In genomic region chr11:120990126-120990781, GRCm38 (mm10) we compare ENCODE assay signal across 8 mouse cellular contexts. TPM values are rescaled to one million over a fixed set of nuclear protein-coding genes. Genes with fewer than 3 reads are reported as not detected.
DNase-seq lines count a peak whose midpoint lies in the region; ATAC-seq and TF ChIP-seq lines count a peak whose summit lies in the region.

No protein-coding gene starts in this region.

- peak overlapping the region; percentile 100 for H3K9ac ChIP-seq in lung, embryonic 16.5 days (ENCODE audit: low read length)

- peaks cover 20% of the 10 kb centered on the region for H3K4me1 ChIP-seq in cortical plate, adult 2 months (ENCODE audit: control insufficient read depth, insufficient read depth, low read length)
- peaks cover 38% of the 10 kb centered on the region for H3K4me1 ChIP-seq in kidney, adult 2 months (ENCODE audit: control insufficient read depth, insufficient read depth, low read length)
- H3K4me1 ChIP-seq in lung, embryonic 16.5 days (replicated peaks; ENCODE audit: control insufficient read depth, insufficient read depth, low read length), result peaks cover 29% of the 10 kb centered on the region

- WGBS in kidney, adult 2 months, result 1% methylated on average over 30 of the region's 35 CpGs
- whole genome bisulfite sequencing in lung, embryonic 16.5 days, result 2% methylated on average over 30 of the region's 35 CpGs

- H3K4me3 ChIP-seq in cortical plate, adult 2 months (ENCODE audit: insufficient read depth, low read length), result peak overlapping the region; percentile 71
- peak overlapping the region; percentile 96 for H3K4me3 ChIP-seq in kidney, adult 2 months (ENCODE audit: insufficient read depth, low read depth, low read length)
- peak overlapping the region; percentile 98 for H3K4me3 ChIP-seq in lung, embryonic 16.5 days (ENCODE audit: low read length)

- peak overlapping the region; percentile 97 for H3K4me2 ChIP-seq in lung, embryonic 16.5 days (ENCODE audit: low read depth, low read length)

- peak; percentile 15 for ATAC-seq in Patski
- ATAC-seq in granulocyte monocyte progenitor cell, adult 5-6 weeks (replicated peaks; ENCODE audit: poor library complexity, severe bottlenecking), result peak; percentile 44
- ATAC-seq in lung, embryonic 16.5 days (ENCODE audit: low read depth), result peak; percentile 48
- ATAC-seq in neutrophil, adult 5-6 weeks (ENCODE audit: extremely low read depth, insufficient number of reproducible peaks, low FRiP score, poor library complexity, severe bottlenecking), result peak; percentile 31

- no peak for TF ChIP-seq CTCF in Patski (IDR thresholded peaks at IDR 0.05)
- no peak for TF ChIP-seq CTCF in cortical plate, adult 2 months (IDR thresholded peaks at IDR 0.05; ENCODE audit: extremely low read depth, insufficient read depth, low read length)
- no peak for TF ChIP-seq CTCF in kidney, adult 2 months (conservative IDR thresholded peaks at IDR 0.05; ENCODE audit: insufficient read depth, insufficient read length, low read depth, low read length)

- H3K9me3 ChIP-seq in lung, embryonic 16.5 days (ENCODE audit: control insufficient read depth, low read length), result no peaks in the 10 kb centered on the region

- TF ChIP-seq POLR2A in cortical plate, adult 2 months (IDR thresholded peaks at IDR 0.05; ENCODE audit: extremely low read depth, insufficient read depth, low read length), result no peak
- no peak for TF ChIP-seq POLR2A in kidney, adult 2 months (IDR thresholded peaks at IDR 0.05; ENCODE audit: low read depth, low read length)

- peak; percentile 46 to 49 for DNase-seq in B cell, adult 2 months
- DNase-seq in Patski (ENCODE audit: low read depth, low spot score), result no peak
- DNase-seq in kidney, adult 2 months, result peak; percentile 72
- DNase-seq in layer of hippocampus, postnatal 14 days (ENCODE audit: low spot score in 2 of 2), result no peak

- CTCF ChIA-PET in Patski (lab: Charles Lee), result no interaction called here

- peak overlapping the region; percentile 97 for H3K27ac ChIP-seq in cortical plate, adult 2 months (ENCODE audit: insufficient read depth, low read length)
- peak overlapping the region; percentile 87 for H3K27ac ChIP-seq in kidney, adult 2 months (ENCODE audit: insufficient read depth, low read depth, low read length)
- H3K27ac ChIP-seq in lung, embryonic 16.5 days (ENCODE audit: low read length), result peak overlapping the region; percentile 96

- no peaks in the 10 kb centered on the region for H3K27me3 ChIP-seq in Patski
- no peaks in the 10 kb centered on the region for H3K27me3 ChIP-seq in kidney, adult 2 months (replicated peaks; ENCODE audit: control insufficient read depth, insufficient read depth, low read length)
- no peaks in the 10 kb centered on the region for H3K27me3 ChIP-seq in lung, embryonic 16.5 days (ENCODE audit: control insufficient read depth, insufficient read depth, low read depth, low read length)

- in situ Hi-C loops in Patski (cut with MboI; ENCODE audit: low pct_unique_long_range_greater_than_20kb), result no loop called here

- H3K36me3 ChIP-seq in kidney, adult 2 months (ENCODE audit: control insufficient read depth, insufficient read depth, low read length), result no peaks in the 10 kb centered on the region
- peaks cover 12% of the 10 kb centered on the region for H3K36me3 ChIP-seq in lung, embryonic 16.5 days (ENCODE audit: control insufficient read depth, insufficient read depth, low read length)

- POLR2A ChIA-PET in Patski (lab: Charles Lee), result interaction anchor here (1.7 kb wide), 1 partner anchor 44 kb away, joined by 3 read pairs; no protein-coding TSS in a partner anchor

RNA-seq across cellular contexts. Expression of gene Csnk1d, which starts 0.9 kb away (rescaled TPM):
- 144 TPM for polyA plus RNA-seq in Patski (2021)
- polyA plus RNA-seq in cortical plate, adult 2 months (2012; rRNA removed), result 108 and 110 TPM in 2 replicates
- total RNA-seq in granulocyte monocyte progenitor cell, adult 5-6 weeks (2014; fragmentation: Nextera tagmentation), result 53.7 and 63.6 TPM in 2 replicates
- total RNA-seq in granulocyte monocyte progenitor cell, adult 5-6 weeks (2017), result 68.2 and 70.6 TPM in 2 replicates
- 63.3 and 71.0 TPM in 2 replicates for polyA plus RNA-seq in kidney, adult 2 months (2012; rRNA removed)
- 120 and 121 TPM in 2 replicates for polyA plus RNA-seq in lung, embryonic 16.5 days (2015; fragmentation: Nextera tagmentation; extraction: Ambion mirVana)
- total RNA-seq in neutrophil, adult 5-6 weeks (2017), result 89.3 and 108 TPM in 2 replicates
- total RNA-seq in layer of hippocampus, postnatal 14 days (2021), result 100 to 1,000 TPM; 123 to 126 TPM

RNA-seq across cellular contexts. Expression of gene Slc16a3, which starts 42.0 kb away (rescaled TPM):
- 0.39 TPM for polyA plus RNA-seq in Patski (2021)
- polyA plus RNA-seq in cortical plate, adult 2 months (2012; rRNA removed), result 6.1 and 7.1 TPM in 2 replicates
- 5.0 and 11.3 TPM in 2 replicates for total RNA-seq in granulocyte monocyte progenitor cell, adult 5-6 weeks (2014; fragmentation: Nextera tagmentation)
- total RNA-seq in granulocyte monocyte progenitor cell, adult 5-6 weeks (2017), result 4.1 and 4.7 TPM in 2 replicates
- 2.0 and 2.9 TPM in 2 replicates for polyA plus RNA-seq in kidney, adult 2 months (2012; rRNA removed)
- 52.2 and 62.5 TPM in 2 replicates for polyA plus RNA-seq in lung, embryonic 16.5 days (2015; fragmentation: Nextera tagmentation; extraction: Ambion mirVana)
- total RNA-seq in neutrophil, adult 5-6 weeks (2017), result 216 and 232 TPM in 2 replicates
- 1 to 10 TPM; 2.1 to 3.3 TPM for total RNA-seq in layer of hippocampus, postnatal 14 days (2021)

RNA-seq across cellular contexts. Expression of gene Cd7, which starts 49.0 kb away (rescaled TPM):
- not detected for polyA plus RNA-seq in Patski (2021)
- 3.4 and 3.8 TPM in 2 replicates for polyA plus RNA-seq in cortical plate, adult 2 months (2012; rRNA removed)
- 6.1 TPM in 1 of 2 replicates, not detected in the other for total RNA-seq in granulocyte monocyte progenitor cell, adult 5-6 weeks (2014; fragmentation: Nextera tagmentation)
- total RNA-seq in granulocyte monocyte progenitor cell, adult 5-6 weeks (2017), result not detected in 2 replicates
- polyA plus RNA-seq in kidney, adult 2 months (2012; rRNA removed), result 1.2 and 3.0 TPM in 2 replicates
- 1.3 and 1.8 TPM in 2 replicates for polyA plus RNA-seq in lung, embryonic 16.5 days (2015; fragmentation: Nextera tagmentation; extraction: Ambion mirVana)
- 5.6 and 6.9 TPM in 2 replicates for total RNA-seq in neutrophil, adult 5-6 weeks (2017)
- total RNA-seq in layer of hippocampus, postnatal 14 days (2021), result not detected

RNA-seq across cellular contexts. Expression of gene Ccdc57, which starts 57.6 kb away (rescaled TPM):
- 8.4 TPM for polyA plus RNA-seq in Patski (2021)
- polyA plus RNA-seq in cortical plate, adult 2 months (2012; rRNA removed), result 11.0 and 13.1 TPM in 2 replicates
- 4.6 and 5.2 TPM in 2 replicates for total RNA-seq in granulocyte monocyte progenitor cell, adult 5-6 weeks (2014; fragmentation: Nextera tagmentation)
- 5.6 and 6.9 TPM in 2 replicates for total RNA-seq in granulocyte monocyte progenitor cell, adult 5-6 weeks (2017)
- 2.9 and 3.5 TPM in 2 replicates for polyA plus RNA-seq in kidney, adult 2 months (2012; rRNA removed)
- polyA plus RNA-seq in lung, embryonic 16.5 days (2015; fragmentation: Nextera tagmentation; extraction: Ambion mirVana), result 6.4 TPM in 2 replicates
- total RNA-seq in neutrophil, adult 5-6 weeks (2017), result 3.5 and 4.7 TPM in 2 replicates
- total RNA-seq in layer of hippocampus, postnatal 14 days (2021), result 1 to 10 TPM; 5.7 to 7.8 TPM

Comparison
In these comparisons a context has a peak if more than half of its experiments do, and no peak if none do; other contexts are left out.
1. DNase-seq: peak in B cell, adult 2 months (2 of 2) and kidney, adult 2 months (single experiment); none in Patski (single experiment) and layer of hippocampus, postnatal 14 days (0 of 2).
2. Peak in every context shown above with its lines, with median percentiles within 50 percentile points of each other: ATAC-seq, H3K27ac ChIP-seq and H3K4me3 ChIP-seq.